Mouse (Mus musculus): Measurements from ENCODE around the gene Rims3.

DNA sequence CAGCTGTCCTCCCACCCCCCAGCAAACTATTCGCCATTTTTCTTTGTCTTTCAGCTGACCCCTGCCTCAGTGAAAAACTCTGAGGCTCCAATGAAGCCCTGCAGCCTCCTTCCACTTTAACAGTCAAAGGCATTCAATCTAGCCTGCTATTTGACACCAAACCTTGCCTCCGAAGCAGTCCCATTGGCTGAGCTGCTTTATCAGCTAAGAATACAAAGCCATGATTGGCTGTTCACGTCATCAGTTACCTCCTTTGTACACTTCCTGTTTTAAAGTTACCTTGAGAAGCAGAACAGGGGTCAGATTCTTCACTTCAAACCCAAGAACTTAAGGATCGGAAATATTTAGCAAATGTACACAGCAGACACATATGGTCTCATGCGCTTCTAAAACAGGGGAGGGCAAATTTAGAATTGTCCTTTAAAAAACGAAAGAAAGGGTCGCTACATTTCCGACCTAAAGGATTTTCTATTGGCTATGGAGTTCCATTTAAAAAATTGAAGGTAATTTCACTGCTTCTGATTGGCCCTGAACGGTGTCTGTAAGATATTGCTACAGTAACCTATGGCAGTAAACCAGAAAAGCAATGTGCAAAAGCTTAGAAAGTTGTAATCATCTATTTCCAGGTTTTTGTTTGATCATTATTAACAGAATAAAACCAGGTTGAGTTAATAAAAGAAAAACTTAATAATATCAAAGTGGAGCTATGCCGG lies 38.8 kb upstream of the Rims3 start:
- TF ChIP-seq POLR2A (IDR thresholded peaks at IDR 0.05; ENCODE audit: low read depth, low read length) (no peak), CTCF (conservative IDR thresholded peaks at IDR 0.05; ENCODE audit: insufficient read depth, insufficient read length, low read depth, low read length) (no peak)

Data from kidney, adult 2 months (tissue).